Mouse (Mus musculus): ENCODE results near the gene Pacs2. TPM values are rescaled to one million over a fixed set of nuclear protein-coding genes. Genes with fewer than 3 reads are reported as not detected.

Gene Pacs2
- polyA plus RNA-seq, 1 experiment from 2014 or later = 28.7 TPM

- H3K4me3 ChIP-seq (replicated peaks; ENCODE audit: low read depth, low read length) = no peak overlapping the region
- peaks cover 14% of the 10 kb centered on the region; the same call in 1 of the 2 replicates for H3K4me1 ChIP-seq (ENCODE audit: control insufficient read depth, insufficient read depth, low read length)
- H3K27me3 ChIP-seq (ENCODE audit: control insufficient read depth, insufficient read depth, low read length) = no peaks in the 10 kb centered on the region
- DNase-seq (no peak), ATAC-seq (ENCODE audit: low FRiP score, low TSS enrichment) (no peak)
- no peak overlapping the region for H3K9ac ChIP-seq (replicated peaks; ENCODE audit: low read length)
- H3K36me3 ChIP-seq (ENCODE audit: control insufficient read depth, insufficient read depth, low read length) = peaks cover 31% of the 10 kb centered on the region
- H3K9me3 ChIP-seq (ENCODE audit: control insufficient read depth, low read length) = no peaks in the 10 kb centered on the region
- 76% methylated on average over 2 of the region's 2 CpGs for WGBS
- H3K27ac ChIP-seq (replicated peaks; ENCODE audit: low read depth, low read length) = no peak overlapping the region
- H3K4me2 ChIP-seq (ENCODE audit: low read length) = no peak overlapping the region
Observed at GRCm38 (mm10) chr12:113042543-113042942, 28.2 kb downstream of the Pacs2 start.

DNA sequence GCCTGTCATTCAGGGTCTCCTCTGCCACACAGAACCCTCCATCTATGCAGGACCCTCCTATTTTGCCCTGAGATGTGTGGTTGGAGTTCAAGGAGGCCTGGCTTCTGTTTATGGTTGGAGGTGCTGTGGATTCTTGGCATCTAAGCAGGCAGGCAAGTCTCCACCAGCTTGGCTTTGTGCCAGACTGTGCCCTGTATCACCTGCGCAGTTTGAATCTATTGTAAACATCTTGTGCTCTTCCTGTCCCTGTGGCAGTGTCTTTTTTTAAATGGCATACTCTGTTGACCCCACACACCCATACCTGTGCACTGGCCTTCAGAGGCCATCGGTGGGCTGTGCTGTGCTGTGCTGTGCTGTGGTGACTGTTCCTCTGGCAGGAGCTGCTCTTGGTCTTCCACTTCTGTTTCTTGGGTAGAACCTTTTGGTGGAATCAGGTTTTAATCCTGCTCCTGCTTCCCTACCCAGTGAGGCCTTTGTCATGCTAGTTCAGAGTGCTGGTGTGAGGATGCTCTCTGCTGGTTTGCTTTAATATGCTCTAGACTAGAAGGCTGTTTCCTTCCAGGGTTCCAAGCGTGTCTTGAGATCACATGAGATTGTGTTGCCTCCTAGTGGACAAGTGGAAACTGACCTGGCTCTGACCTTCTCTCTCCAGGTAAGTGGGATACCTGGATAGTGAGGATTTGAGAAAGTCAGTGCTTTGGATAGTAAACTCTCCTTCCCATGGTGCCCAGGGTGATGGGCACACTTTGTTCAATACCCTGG lies 30.8 kb downstream of the Pacs2 start:
- H3K9ac ChIP-seq (replicated peaks; ENCODE audit: low read length) = no peak overlapping the region
- no peaks in the 10 kb centered on the region for H3K27me3 ChIP-seq (ENCODE audit: control insufficient read depth, insufficient read depth, low read length)
- no peak overlapping the region for H3K27ac ChIP-seq (replicated peaks; ENCODE audit: low read depth, low read length)
- peaks cover 51% of the 10 kb centered on the region for H3K36me3 ChIP-seq (ENCODE audit: control insufficient read depth, insufficient read depth, low read length)
- H3K4me1 ChIP-seq (ENCODE audit: control insufficient read depth, insufficient read depth, low read length) = peaks cover 14% of the 10 kb centered on the region; the same call in 1 of the 2 replicates
- ATAC-seq (ENCODE audit: low FRiP score, low TSS enrichment) (no peak), DNase-seq (peak; percentile 27)
- no peaks in the 10 kb centered on the region for H3K9me3 ChIP-seq (ENCODE audit: control insufficient read depth, low read length)
- no peak overlapping the region for H3K4me3 ChIP-seq (replicated peaks; ENCODE audit: low read depth, low read length)
- WGBS = 84% methylated on average over 3 of the region's 3 CpGs
- H3K4me2 ChIP-seq (ENCODE audit: low read length) = no peak overlapping the region

- no peak overlapping the region for H3K27ac ChIP-seq (replicated peaks; ENCODE audit: low read depth, low read length)
- DNase-seq (no peak), ATAC-seq (ENCODE audit: low FRiP score, low TSS enrichment) (no peak)
- H3K4me3 ChIP-seq (replicated peaks; ENCODE audit: low read depth, low read length) = no peak overlapping the region
- H3K9ac ChIP-seq (replicated peaks; ENCODE audit: low read length) = no peak overlapping the region
- WGBS = 95% methylated on average over 15 of the region's 15 CpGs
- peaks cover 69% of the 10 kb centered on the region for H3K36me3 ChIP-seq (ENCODE audit: control insufficient read depth, insufficient read depth, low read length)
- H3K4me1 ChIP-seq (ENCODE audit: control insufficient read depth, insufficient read depth, low read length) = no peaks in the 10 kb centered on the region
- no peaks in the 10 kb centered on the region for H3K27me3 ChIP-seq (ENCODE audit: control insufficient read depth, insufficient read depth, low read length)
- H3K9me3 ChIP-seq (ENCODE audit: control insufficient read depth, low read length) = no peaks in the 10 kb centered on the region
- no peak overlapping the region for H3K4me2 ChIP-seq (ENCODE audit: low read length)
Observed at GRCm38 (mm10) chr12:113046861-113047260, 32.6 kb downstream of the Pacs2 start.

- no peaks in the 10 kb centered on the region for H3K4me1 ChIP-seq (ENCODE audit: control insufficient read depth, insufficient read depth, low read length)
- H3K4me2 ChIP-seq (ENCODE audit: low read length) = no peak overlapping the region
- no peaks in the 10 kb centered on the region for H3K9me3 ChIP-seq (ENCODE audit: control insufficient read depth, low read length)
- H3K36me3 ChIP-seq (ENCODE audit: control insufficient read depth, insufficient read depth, low read length) = peaks cover 81% of the 10 kb centered on the region
- no peak for ATAC-seq (ENCODE audit: low FRiP score, low TSS enrichment)
- 95% methylated on average over 5 of the region's 5 CpGs for WGBS
- DNase-seq = no peak
- no peak overlapping the region for H3K27ac ChIP-seq (replicated peaks; ENCODE audit: low read depth, low read length)
- no peak overlapping the region for H3K4me3 ChIP-seq (replicated peaks; ENCODE audit: low read depth, low read length)
- H3K27me3 ChIP-seq (ENCODE audit: control insufficient read depth, insufficient read depth, low read length) = no peaks in the 10 kb centered on the region
- H3K9ac ChIP-seq (replicated peaks; ENCODE audit: low read length) = no peak overlapping the region
Observed at GRCm38 (mm10) chr12:113048103-113048502, 33.8 kb downstream of the Pacs2 start.

DNA sequence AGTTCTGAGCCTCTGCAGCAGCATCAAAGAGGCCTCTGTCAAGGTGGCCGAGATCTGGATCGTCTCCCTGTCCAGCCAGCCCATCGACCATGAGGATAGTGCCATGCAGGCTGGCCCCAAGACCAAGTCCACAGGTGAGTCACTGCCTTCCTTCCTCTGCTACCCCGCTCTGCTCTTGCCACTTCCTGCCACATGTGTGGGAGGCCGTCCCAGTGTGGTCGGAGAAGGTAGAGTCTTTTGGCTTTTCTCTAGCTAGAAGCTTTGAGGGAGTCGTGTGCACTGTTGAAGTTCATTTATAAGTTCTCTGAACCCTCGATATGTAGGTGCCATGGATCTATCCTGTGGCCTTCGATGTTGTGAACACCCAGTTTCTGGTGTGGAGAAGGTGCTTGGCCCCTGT lies 35.5 kb downstream of the Pacs2 start:
- H3K9ac ChIP-seq (replicated peaks; ENCODE audit: low read length) = no peak overlapping the region
- H3K4me2 ChIP-seq (ENCODE audit: low read length) = no peak overlapping the region
- H3K27me3 ChIP-seq (ENCODE audit: control insufficient read depth, insufficient read depth, low read length) = no peaks in the 10 kb centered on the region
- DNase-seq = no peak
- no peaks in the 10 kb centered on the region for H3K9me3 ChIP-seq (ENCODE audit: control insufficient read depth, low read length)
- H3K4me3 ChIP-seq (replicated peaks; ENCODE audit: low read depth, low read length) = no peak overlapping the region
- no peak overlapping the region for H3K27ac ChIP-seq (replicated peaks; ENCODE audit: low read depth, low read length)
- ATAC-seq (ENCODE audit: low FRiP score, low TSS enrichment) = no peak
- H3K4me1 ChIP-seq (ENCODE audit: control insufficient read depth, insufficient read depth, low read length) = no peaks in the 10 kb centered on the region
- peaks cover 89% of the 10 kb centered on the region for H3K36me3 ChIP-seq (ENCODE audit: control insufficient read depth, insufficient read depth, low read length)
- WGBS = 96% methylated on average over 9 of the region's 9 CpGs

GRCm38 (mm10) chr12:113050671-113051070 lies 36.4 kb downstream of the Pacs2 start:
- Histone ChIP-seq H3K4me1 (ENCODE audit: control insufficient read depth, insufficient read depth, low read length) (no peaks in the 10 kb centered on the region), H3K27ac (replicated peaks; ENCODE audit: low read depth, low read length) (no peak overlapping the region), H3K4me2 (ENCODE audit: low read length) (no peak overlapping the region), H3K4me3 (replicated peaks; ENCODE audit: low read depth, low read length) (no peak overlapping the region), H3K36me3 (ENCODE audit: control insufficient read depth, insufficient read depth, low read length) (peaks cover 91% of the 10 kb centered on the region), H3K9me3 (ENCODE audit: control insufficient read depth, low read length) (no peaks in the 10 kb centered on the region), H3K9ac (replicated peaks; ENCODE audit: low read length) (no peak overlapping the region), H3K27me3 (ENCODE audit: control insufficient read depth, insufficient read depth, low read length) (no peaks in the 10 kb centered on the region)
- ATAC-seq (ENCODE audit: low FRiP score, low TSS enrichment) = no peak
- no peak for DNase-seq
- 92% methylated on average over 12 of the region's 12 CpGs for WGBS

DNA sequence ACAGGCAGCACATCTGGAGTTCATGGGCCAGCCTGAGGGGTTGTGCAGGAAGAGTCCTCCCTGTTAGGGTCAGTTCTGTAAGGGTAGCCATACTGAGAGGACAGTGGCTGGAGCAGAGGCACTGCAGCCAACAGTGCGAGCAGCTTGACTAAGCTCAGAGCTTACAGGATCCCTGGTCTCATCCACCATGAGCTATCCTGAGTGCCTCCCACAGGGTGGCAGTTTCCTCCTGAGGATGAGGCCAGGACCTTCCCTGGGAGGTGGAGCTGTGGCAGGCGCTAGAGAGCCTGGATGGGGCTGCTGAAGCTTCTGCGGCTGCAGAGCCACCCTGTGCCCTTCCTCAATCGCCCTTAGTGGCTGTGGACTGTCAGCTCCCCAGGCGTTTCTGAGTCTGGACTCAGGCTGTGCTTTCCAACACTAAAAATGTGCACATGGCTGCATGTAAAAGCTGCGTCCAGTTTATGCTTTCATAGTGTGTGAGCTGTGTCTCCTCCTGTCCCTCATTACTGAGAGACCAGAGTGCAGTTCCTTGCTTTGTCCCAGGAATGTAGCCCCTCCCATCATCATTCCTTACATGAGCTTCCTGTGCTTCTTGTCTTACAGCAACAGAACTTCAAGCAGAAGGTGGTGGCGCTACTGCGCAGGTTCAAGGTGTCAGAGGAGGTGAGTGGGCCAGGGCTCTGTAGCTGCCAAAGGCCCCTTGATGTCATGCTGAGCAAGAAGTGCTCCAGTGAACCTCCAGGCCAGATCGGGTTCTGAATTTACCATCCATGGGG lies 37.5 kb downstream of the Pacs2 start:
- H3K4me3 ChIP-seq (replicated peaks; ENCODE audit: low read depth, low read length) = no peak overlapping the region
- WGBS = 79% methylated on average over 9 of the region's 9 CpGs
- DNase-seq (no peak), ATAC-seq (ENCODE audit: low FRiP score, low TSS enrichment) (no peak)
- H3K4me2 ChIP-seq (ENCODE audit: low read length) = no peak overlapping the region
- H3K4me1 ChIP-seq (ENCODE audit: control insufficient read depth, insufficient read depth, low read length) = no peaks in the 10 kb centered on the region
- H3K27me3 ChIP-seq (ENCODE audit: control insufficient read depth, insufficient read depth, low read length) = no peaks in the 10 kb centered on the region
- no peaks in the 10 kb centered on the region for H3K9me3 ChIP-seq (ENCODE audit: control insufficient read depth, low read length)
- no peak overlapping the region for H3K9ac ChIP-seq (replicated peaks; ENCODE audit: low read length)
- peaks cover 92% of the 10 kb centered on the region for H3K36me3 ChIP-seq (ENCODE audit: control insufficient read depth, insufficient read depth, low read length)
- H3K27ac ChIP-seq (replicated peaks; ENCODE audit: low read depth, low read length) = no peak overlapping the region

- Histone ChIP-seq H3K4me3 (replicated peaks; ENCODE audit: low read depth, low read length) (no peak overlapping the region), H3K36me3 (ENCODE audit: control insufficient read depth, insufficient read depth, low read length) (peaks cover 96% of the 10 kb centered on the region), H3K9ac (replicated peaks; ENCODE audit: low read length) (no peak overlapping the region), H3K27ac (replicated peaks; ENCODE audit: low read depth, low read length) (no peak overlapping the region), H3K4me1 (ENCODE audit: control insufficient read depth, insufficient read depth, low read length) (no peaks in the 10 kb centered on the region), H3K4me2 (ENCODE audit: low read length) (no peak overlapping the region), H3K9me3 (ENCODE audit: control insufficient read depth, low read length) (no peaks in the 10 kb centered on the region), H3K27me3 (ENCODE audit: control insufficient read depth, insufficient read depth, low read length) (no peaks in the 10 kb centered on the region)
- WGBS = 94% methylated on average over 8 of the region's 8 CpGs
- DNase-seq (no peak), ATAC-seq (ENCODE audit: low FRiP score, low TSS enrichment) (no peak)
Observed at GRCm38 (mm10) chr12:113056089-113056488, 41.8 kb downstream of the Pacs2 start.

DNA sequence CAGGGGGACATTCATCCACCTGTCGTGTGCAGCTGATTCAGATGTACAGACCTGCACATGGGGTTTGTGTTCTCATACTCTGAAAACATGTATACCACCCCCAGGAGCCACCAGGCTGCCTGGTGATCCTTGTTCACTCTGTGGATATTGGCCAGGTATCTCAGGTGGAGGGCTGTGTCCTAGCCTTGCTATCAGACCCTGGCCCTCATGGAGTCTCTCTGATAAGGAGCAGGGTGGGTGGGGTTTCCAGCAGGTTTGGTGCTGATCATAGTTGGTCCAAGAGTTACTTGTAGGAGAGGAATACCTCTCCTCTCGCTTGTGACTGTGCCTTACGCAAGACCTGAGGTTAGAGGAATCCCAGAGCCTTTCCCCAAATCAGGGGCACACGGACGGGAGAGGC lies 45.9 kb downstream of the Pacs2 start:
- Histone ChIP-seq H3K27ac (replicated peaks; ENCODE audit: low read depth, low read length) (no peak overlapping the region), H3K27me3 (ENCODE audit: control insufficient read depth, insufficient read depth, low read length) (no peaks in the 10 kb centered on the region), H3K9me3 (ENCODE audit: control insufficient read depth, low read length) (no peaks in the 10 kb centered on the region), H3K4me1 (ENCODE audit: control insufficient read depth, insufficient read depth, low read length) (no peaks in the 10 kb centered on the region), H3K4me2 (ENCODE audit: low read length) (no peak overlapping the region), H3K36me3 (ENCODE audit: control insufficient read depth, insufficient read depth, low read length) (peaks cover 95% of the 10 kb centered on the region), H3K4me3 (replicated peaks; ENCODE audit: low read depth, low read length) (no peak overlapping the region), H3K9ac (replicated peaks; ENCODE audit: low read length) (no peak overlapping the region)
- ATAC-seq (ENCODE audit: low FRiP score, low TSS enrichment) (no peak), DNase-seq (no peak)
- 97% methylated on average over 5 of the region's 5 CpGs for WGBS

Measured in midbrain, embryonic 14.5 days (tissue).